Mouse (Mus musculus): ENCODE data around the gene Olfr66. TPM values are rescaled to one million over a fixed set of nuclear protein-coding genes. Genes with fewer than 3 reads are reported as not detected.

Gene Olfr66
- polyA plus RNA-seq, 1 experiment: not detected

DNA sequence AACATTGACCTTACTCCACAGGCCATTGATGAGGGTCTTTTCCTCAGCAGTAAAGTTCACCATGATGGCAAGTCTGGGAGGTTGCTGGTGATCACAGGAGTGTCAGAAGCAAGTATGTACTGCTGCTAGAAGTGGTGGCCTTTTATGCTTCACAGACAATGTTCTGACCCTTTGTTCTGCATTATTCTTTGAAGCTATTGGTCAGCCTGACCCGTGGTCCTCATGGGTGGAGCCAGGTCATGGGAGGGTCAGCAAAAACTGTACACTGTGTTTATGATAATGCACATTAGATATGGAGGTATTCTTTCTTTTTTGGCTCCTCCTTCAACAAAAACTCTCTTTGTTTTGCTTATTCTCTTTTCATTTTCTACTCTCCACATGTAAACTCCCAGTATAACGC lies 33.0 kb downstream of the Olfr66 start, which contains the start of gene Hbb-y:
Gene Hbb-y, minus strand, starts transcription at position 127 of the 400 bp plus-strand sequence.
- TF ChIP-seq GATA1 (IDR thresholded peaks at IDR 0.05; ENCODE audit: low read length): no peak

DNA sequence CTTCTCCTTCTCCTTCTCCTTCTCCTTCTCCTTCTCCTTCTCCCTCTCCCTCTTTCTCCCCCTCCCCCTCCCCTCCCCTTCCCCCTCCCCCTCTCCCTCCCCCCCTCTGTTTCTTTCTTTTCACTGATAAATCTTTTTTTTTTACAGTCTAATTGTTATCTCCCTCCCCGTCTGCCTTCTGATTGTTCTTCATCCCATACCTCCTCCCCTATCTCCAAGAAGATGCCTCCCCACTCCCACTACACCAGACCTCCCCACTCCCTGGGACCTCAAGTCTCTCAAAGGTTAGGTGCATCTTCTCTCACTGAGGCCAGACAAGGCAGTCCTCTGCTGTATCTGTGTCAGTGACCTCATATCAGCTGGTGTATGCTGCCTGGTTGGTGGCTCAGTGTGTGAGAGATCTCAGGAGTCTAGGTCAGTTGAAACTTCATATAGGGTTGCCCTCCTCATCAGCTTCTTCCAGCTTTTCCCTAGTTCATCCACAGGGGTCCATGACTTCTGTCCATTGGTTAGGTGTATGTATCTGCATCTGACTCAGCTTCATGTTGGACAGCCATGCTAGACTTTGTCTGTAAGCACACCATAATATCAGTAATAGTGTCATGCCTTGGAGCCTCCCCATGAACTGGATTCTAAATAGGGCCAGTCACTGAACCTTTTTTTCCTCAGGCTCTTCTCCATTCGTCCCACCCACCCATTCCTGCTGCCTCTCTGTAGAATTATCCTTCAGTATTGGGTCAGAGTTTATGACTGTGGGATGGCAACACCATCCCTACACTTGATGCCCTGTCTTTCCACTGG lies 41.3 kb downstream of the Olfr66 start:
- no peak for TF ChIP-seq GATA1 (IDR thresholded peaks at IDR 0.05; ENCODE audit: low read length)

DNA sequence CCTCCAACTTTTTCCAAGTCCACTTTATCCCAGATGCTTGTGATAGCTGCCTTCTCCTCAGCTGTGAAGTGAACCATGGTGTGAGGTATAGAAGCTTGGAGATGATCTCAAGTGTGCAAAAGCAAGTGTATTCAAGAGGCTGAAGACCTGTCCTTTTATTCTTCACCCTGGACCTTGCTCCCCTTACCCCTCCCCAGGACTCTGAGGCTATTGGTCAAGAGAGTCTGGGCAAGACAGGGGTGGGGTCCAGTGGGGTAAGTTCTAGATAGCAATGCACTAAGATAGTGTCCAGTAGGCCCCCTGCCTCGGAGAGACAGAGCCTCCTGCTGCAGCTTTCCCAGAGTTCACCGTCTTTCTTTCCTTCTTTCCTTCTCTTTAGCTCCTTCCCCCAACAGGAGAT lies 43.0 kb downstream of the Olfr66 start, which contains the start of gene Hbb-bh1:
Gene Hbb-bh1, minus strand, starts transcription at position 131 of the 400 bp plus-strand sequence.
- TF ChIP-seq GATA1 (IDR thresholded peaks at IDR 0.05; ENCODE audit: low read length): no peak

DNA sequence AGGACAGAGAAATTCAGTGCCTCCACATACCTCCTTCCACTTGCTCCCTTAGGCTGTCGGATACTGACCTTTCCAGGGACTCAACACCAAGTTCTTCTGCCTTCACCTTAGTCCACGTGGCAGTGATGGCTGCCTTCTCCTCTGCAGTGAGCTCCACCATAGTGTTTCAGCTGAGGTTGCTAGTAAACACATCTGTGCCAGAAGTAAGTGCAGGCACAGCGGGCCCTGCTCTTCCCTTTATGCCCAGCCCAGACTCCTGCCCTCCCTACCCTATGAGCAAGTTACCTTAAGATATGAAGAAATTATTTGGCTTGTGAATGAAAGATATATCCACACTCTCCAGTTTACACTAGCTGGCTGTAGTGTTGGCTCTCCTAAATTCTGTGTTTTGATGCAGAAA lies 45.8 kb downstream of the Olfr66 start, which contains the start of gene Hbb-bh2:
Gene Hbb-bh2, minus strand, starts transcription at position 253 of the 400 bp plus-strand sequence.
- no peak for TF ChIP-seq GATA1 (IDR thresholded peaks at IDR 0.05; ENCODE audit: low read length)

Other genes with a start within 250 kb of the Olfr66 start
- gene Olfr622, start 243.6 kb downstream of the Olfr66 start, polyA plus RNA-seq (2012): not detected in 2 replicates
- not detected in 2 replicates for gene Olfr623, start 222.6 kb downstream of the Olfr66 start, polyA plus RNA-seq (2012)
- not detected in 2 replicates for gene Olfr624, start 215.1 kb downstream of the Olfr66 start, polyA plus RNA-seq (2012)
- not detected in 2 replicates for gene Olfr625-ps1, start 203.5 kb downstream of the Olfr66 start, polyA plus RNA-seq (2012)
- gene Olfr243, start 171.6 kb downstream of the Olfr66 start, polyA plus RNA-seq (2012): not detected in 2 replicates
- not detected in 2 replicates for gene Olfr628, start 155.9 kb downstream of the Olfr66 start, polyA plus RNA-seq (2012)
- not detected in 2 replicates for gene Olfr629, start 141.3 kb downstream of the Olfr66 start, polyA plus RNA-seq (2012)
- not detected in 2 replicates for gene Olfr630, start 128.9 kb downstream of the Olfr66 start, polyA plus RNA-seq (2012)
- not detected in 2 replicates for gene Olfr69, start 114.7 kb downstream of the Olfr66 start, polyA plus RNA-seq (2012)
- not detected in 2 replicates for gene Olfr68, start 106.6 kb downstream of the Olfr66 start, polyA plus RNA-seq (2012)
- gene Olfr67, start 94.4 kb downstream of the Olfr66 start, polyA plus RNA-seq (2012): not detected in 2 replicates
- gene Hbb-bt, start 72.3 kb downstream of the Olfr66 start, polyA plus RNA-seq (2012): 31.6 and 77.2 TPM in 2 replicates
- gene Hbb-bs, start 58.2 kb downstream of the Olfr66 start, polyA plus RNA-seq (2012): 5,963 and 6,563 TPM in 2 replicates
- gene Hbb-bh2, start 45.7 kb downstream of the Olfr66 start, polyA plus RNA-seq (2012): not detected in 2 replicates
- not detected in 2 replicates for gene Hbb-bh1, start 43.1 kb downstream of the Olfr66 start, polyA plus RNA-seq (2012)
- gene Hbb-y, start 33.0 kb downstream of the Olfr66 start, polyA plus RNA-seq (2012): not detected in 2 replicates
- gene Olfr64, start 8.2 kb upstream of the Olfr66 start, polyA plus RNA-seq (2012): not detected in 2 replicates
- gene Olfr65, start 17.2 kb upstream of the Olfr66 start, polyA plus RNA-seq (2012): not detected in 2 replicates
- not detected in 2 replicates for gene Olfr631, start 42.6 kb upstream of the Olfr66 start, polyA plus RNA-seq (2012)
- not detected in 2 replicates for gene Olfr632, start 48.1 kb upstream of the Olfr66 start, polyA plus RNA-seq (2012)
- gene Olfr633, start 58.2 kb upstream of the Olfr66 start, polyA plus RNA-seq (2012): not detected in 2 replicates
- not detected in 2 replicates for gene Olfr635, start 84.9 kb upstream of the Olfr66 start, polyA plus RNA-seq (2012)
- not detected in 2 replicates for gene Olfr638, start 112.5 kb upstream of the Olfr66 start, polyA plus RNA-seq (2012)
- gene Olfr639, start 131.1 kb upstream of the Olfr66 start, polyA plus RNA-seq (2012): not detected in 2 replicates
- gene Olfr640, start 139.3 kb upstream of the Olfr66 start, polyA plus RNA-seq (2012): not detected in 2 replicates
- not detected in 2 replicates for gene Olfr641, start 149.2 kb upstream of the Olfr66 start, polyA plus RNA-seq (2012)
- not detected in 2 replicates for gene Olfr642, start 166.4 kb upstream of the Olfr66 start, polyA plus RNA-seq (2012)
- not detected in 2 replicates for gene 4930516K23Rik, start 175.2 kb upstream of the Olfr66 start, polyA plus RNA-seq (2012)
- gene Olfr644, start 185.6 kb upstream of the Olfr66 start, polyA plus RNA-seq (2012): not detected in 2 replicates
- gene Olfr645, start 199.2 kb upstream of the Olfr66 start, polyA plus RNA-seq (2012): not detected in 2 replicates
- not detected in 2 replicates for gene Olfr646, start 218.6 kb upstream of the Olfr66 start, polyA plus RNA-seq (2012)
- not detected in 2 replicates for gene Ubqln5, start 243.6 kb upstream of the Olfr66 start, polyA plus RNA-seq (2012)